Mouse (Mus musculus): ENCODE measurements around the gene Tulp4. TPM values are rescaled to one million over a fixed set of nuclear protein-coding genes. Genes with fewer than 3 reads are reported as not detected.
A peak's percentile ranks its signal among the peaks of the same experiment; 100 is the strongest.

Gene Tulp4
- total and polyA plus RNA-seq, 2 experiments from 2014 or later: 92.0 to 417 TPM

- ATAC-seq (no peak), DNase-seq (no peak)
- Histone ChIP-seq H3K4me1 (ENCODE audit: insufficient read depth) (no peaks in the 10 kb centered on the region), H3K36me3 (ENCODE audit: insufficient read depth) (no peaks in the 10 kb centered on the region), H3K9me3 (ENCODE audit: low read length) (no peaks in the 10 kb centered on the region), H3K27ac (ENCODE audit: low read depth, low read length) (no peak overlapping the region), H3K9ac (no peak overlapping the region), H3K4me3 (ENCODE audit: low read depth, low read length) (no peak overlapping the region), H3K27me3 (ENCODE audit: insufficient read depth, low read length) (no peaks in the 10 kb centered on the region), H3K4me2 (ENCODE audit: low read depth) (no peak overlapping the region)
- TF ChIP-seq CTCF (IDR thresholded peaks at IDR 0.05; ENCODE audit: low read depth): no peak
- 72% methylated on average over 4 of the region's 4 CpGs for WGBS
Observed at GRCm38 (mm10) chr17:6164911-6165310, 58.7 kb downstream of the Tulp4 start.

GRCm38 (mm10) chr17:6172440-6172839 lies 66.2 kb downstream of the Tulp4 start:
- ATAC-seq: no peak
- H3K9ac ChIP-seq: no peak overlapping the region
- no peak for DNase-seq
- no peak overlapping the region for H3K4me2 ChIP-seq (ENCODE audit: low read depth)
- H3K27ac ChIP-seq (ENCODE audit: low read depth, low read length): 0 out of 2 replicates have a peak overlapping the region, but pooled peaks have one; percentile 60
- TF ChIP-seq CTCF (IDR thresholded peaks at IDR 0.05; ENCODE audit: low read depth): no peak
- peaks cover 3% of the 10 kb centered on the region; the same call in 1 of the 2 replicates for H3K4me1 ChIP-seq (ENCODE audit: insufficient read depth)
- no peak overlapping the region for H3K4me3 ChIP-seq (ENCODE audit: low read depth, low read length)
- WGBS: 68% methylated on average over 7 of the region's 7 CpGs
- H3K27me3 ChIP-seq (ENCODE audit: insufficient read depth, low read length): no peaks in the 10 kb centered on the region
- H3K36me3 ChIP-seq (ENCODE audit: insufficient read depth): peaks cover 3% of the 10 kb centered on the region
- no peaks in the 10 kb centered on the region for H3K9me3 ChIP-seq (ENCODE audit: low read length)

- Histone ChIP-seq H3K9ac (no peak overlapping the region), H3K4me2 (ENCODE audit: low read depth) (no peak overlapping the region), H3K27me3 (ENCODE audit: insufficient read depth, low read length) (no peaks in the 10 kb centered on the region), H3K36me3 (ENCODE audit: insufficient read depth) (peaks cover 9% of the 10 kb centered on the region), H3K4me1 (ENCODE audit: insufficient read depth) (peaks cover 3% of the 10 kb centered on the region; the same call in 1 of the 2 replicates), H3K9me3 (ENCODE audit: low read length) (no peaks in the 10 kb centered on the region), H3K27ac (ENCODE audit: low read depth, low read length) (peak overlapping the region; percentile 60; the same call in 1 of the 2 replicates), H3K4me3 (ENCODE audit: low read depth, low read length) (no peak overlapping the region)
- 48% methylated on average over 5 of the region's 5 CpGs for WGBS
- TF ChIP-seq CTCF (IDR thresholded peaks at IDR 0.05; ENCODE audit: low read depth): no peak
- ATAC-seq: peak; percentile 77
- DNase-seq: peak; percentile 32
Observed at GRCm38 (mm10) chr17:6172926-6173690, 66.9 kb downstream of the Tulp4 start.

- peaks cover 3% of the 10 kb centered on the region; the same call in 1 of the 2 replicates for H3K4me1 ChIP-seq (ENCODE audit: insufficient read depth)
- 76% methylated on average over 1 of the region's 1 CpGs for WGBS
- TF ChIP-seq CTCF (IDR thresholded peaks at IDR 0.05; ENCODE audit: low read depth): no peak
- no peak for ATAC-seq
- no peak overlapping the region for H3K4me3 ChIP-seq (ENCODE audit: low read depth, low read length)
- no peak overlapping the region for H3K9ac ChIP-seq
- no peak overlapping the region for H3K4me2 ChIP-seq (ENCODE audit: low read depth)
- no peaks in the 10 kb centered on the region for H3K9me3 ChIP-seq (ENCODE audit: low read length)
- H3K27me3 ChIP-seq (ENCODE audit: insufficient read depth, low read length): no peaks in the 10 kb centered on the region
- H3K36me3 ChIP-seq (ENCODE audit: insufficient read depth): peaks cover 15% of the 10 kb centered on the region
- no peak for DNase-seq
- no peak overlapping the region for H3K27ac ChIP-seq (ENCODE audit: low read depth, low read length)
Observed at GRCm38 (mm10) chr17:6174574-6174973, 68.3 kb downstream of the Tulp4 start.

GRCm38 (mm10) chr17:6178564-6179267 lies 72.5 kb downstream of the Tulp4 start:
- Histone ChIP-seq H3K4me3 (ENCODE audit: low read depth, low read length) (no peak overlapping the region), H3K27me3 (ENCODE audit: insufficient read depth, low read length) (no peaks in the 10 kb centered on the region), H3K36me3 (ENCODE audit: insufficient read depth) (peaks cover 15% of the 10 kb centered on the region), H3K9ac (no peak overlapping the region), H3K27ac (ENCODE audit: low read depth, low read length) (no peak overlapping the region), H3K4me2 (ENCODE audit: low read depth) (no peak overlapping the region), H3K9me3 (ENCODE audit: low read length) (no peaks in the 10 kb centered on the region), H3K4me1 (ENCODE audit: insufficient read depth) (no peaks in the 10 kb centered on the region)
- DNase-seq (no peak), ATAC-seq (no peak)
- WGBS: 88% methylated on average over 6 of the region's 6 CpGs
- no peak for TF ChIP-seq CTCF (IDR thresholded peaks at IDR 0.05; ENCODE audit: low read depth)

DNA sequence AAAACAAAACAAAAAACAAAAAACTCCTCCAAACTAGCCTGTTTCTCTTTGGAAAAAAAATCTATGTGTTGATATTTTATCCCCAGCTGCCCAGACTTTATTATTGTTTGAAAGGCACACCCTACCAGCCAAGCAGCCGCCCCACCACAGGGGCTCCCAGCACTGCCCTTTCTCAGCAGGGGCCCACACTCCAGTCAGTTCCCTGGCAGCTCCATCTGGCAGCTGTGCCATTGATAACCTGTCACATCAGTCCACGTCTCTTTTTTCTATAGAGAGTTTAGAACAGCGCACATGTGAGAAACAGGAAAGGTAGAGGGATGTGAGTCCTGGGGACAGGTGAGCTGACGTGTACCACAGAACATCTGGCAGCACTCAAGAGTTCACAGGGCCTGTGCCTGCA lies 73.2 kb downstream of the Tulp4 start:
- DNase-seq (no peak), ATAC-seq (no peak)
- 48% methylated on average over 4 of the region's 4 CpGs for WGBS

DNA sequence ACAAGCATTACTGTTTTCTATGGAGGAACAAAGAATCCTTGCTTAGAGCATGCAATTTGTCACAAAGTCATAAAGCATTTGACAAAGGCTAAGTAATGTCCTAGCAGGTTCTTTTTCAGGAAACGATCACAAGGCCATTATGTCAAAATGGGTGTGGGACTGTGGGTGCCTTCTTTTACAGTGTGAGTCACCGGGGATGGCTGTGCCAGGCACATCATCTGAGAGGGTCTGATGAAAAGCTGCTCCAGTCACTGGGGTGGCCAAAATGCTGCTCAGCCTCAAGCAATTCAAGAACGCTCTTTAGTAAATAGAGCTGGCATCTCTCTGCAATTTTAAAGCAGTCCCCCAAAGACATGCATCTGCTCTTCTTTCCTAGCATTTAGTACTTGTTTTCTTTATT lies 74.2 kb downstream of the Tulp4 start:
- Histone ChIP-seq H3K9ac (no peak overlapping the region), H3K36me3 (ENCODE audit: insufficient read depth) (peaks cover 15% of the 10 kb centered on the region), H3K27ac (ENCODE audit: low read depth, low read length) (peak overlapping the region; percentile 29; the same call in 1 of the 2 replicates), H3K4me1 (ENCODE audit: insufficient read depth) (no peaks in the 10 kb centered on the region), H3K27me3 (ENCODE audit: insufficient read depth, low read length) (no peaks in the 10 kb centered on the region), H3K4me2 (ENCODE audit: low read depth) (no peak overlapping the region), H3K4me3 (ENCODE audit: low read depth, low read length) (no peak overlapping the region), H3K9me3 (ENCODE audit: low read length) (no peaks in the 10 kb centered on the region)
- DNase-seq: peak; percentile 18
- peak; percentile 80 for ATAC-seq
- WGBS: 28% methylated on average over 3 of the region's 3 CpGs
- TF ChIP-seq CTCF (IDR thresholded peaks at IDR 0.05; ENCODE audit: low read depth): no peak

More for the DNA sequence above, 73.2 kb downstream of the Tulp4 start:
- Histone ChIP-seq H3K27ac (ENCODE audit: low read depth, low read length) (no peak overlapping the region), H3K9ac (no peak overlapping the region), H3K4me1 (ENCODE audit: insufficient read depth) (no peaks in the 10 kb centered on the region), H3K27me3 (ENCODE audit: insufficient read depth, low read length) (no peaks in the 10 kb centered on the region), H3K4me2 (ENCODE audit: low read depth) (no peak overlapping the region), H3K36me3 (ENCODE audit: insufficient read depth) (peaks cover 15% of the 10 kb centered on the region), H3K9me3 (ENCODE audit: low read length) (no peaks in the 10 kb centered on the region), H3K4me3 (ENCODE audit: low read depth, low read length) (no peak overlapping the region)
- no peak for TF ChIP-seq CTCF (IDR thresholded peaks at IDR 0.05; ENCODE audit: low read depth)
